Mouse (Mus musculus) kidney, embryonic 15.5 days (tissue): ENCODE measurements at regions not wholly inside any gene's neighbourhood (a gene's known extent, or its start where the extent isn't known, plus 50 kb on each side); places are given as distances from the start of the nearest gene placed in this dataset.

ENCODE experiments used
- ATAC-seq: fragments of 200-750 bp; cut with Nextera tagmentation; replicated peaks from 2 replicates; pipeline ENCODE4 v1.8.0; 2017; ENCODE audit warnings: moderate TSS enrichment; ENCODE audit not compliant: low FRiP score
- H3K27ac ChIP-seq: fragments of 300-500 bp; sonication (generic); 2 replicates; pipeline ENCODE4 v1.5.1; 2015; ENCODE audit warnings: mild to moderate bottlenecking, inconsistent platforms
- H3K27me3 ChIP-seq: fragments of 300-500 bp; sonication (generic); 2 replicates; pipeline ENCODE4 v1.6.1; 2015; ENCODE audit warnings: inconsistent platforms
- H3K36me3 ChIP-seq: fragments of 300-500 bp; sonication (generic); 2 replicates; pipeline ENCODE4 v1.6.1; 2015; ENCODE audit warnings: inconsistent platforms
- H3K4me1 ChIP-seq: fragments of 300-500 bp; sonication (generic); 2 replicates; pipeline ENCODE4 v1.6.1; 2015; ENCODE audit warnings: inconsistent platforms
- H3K4me2 ChIP-seq: fragments of 300-500 bp; sonication (generic); 2 replicates; pipeline ENCODE4 v1.6.1; 2015; ENCODE audit warnings: moderate library complexity, mild to moderate bottlenecking, inconsistent platforms
- H3K4me3 ChIP-seq: fragments of 300-500 bp; sonication (generic); replicated peaks from 2 replicates; pipeline ENCODE4 v1.5.1; 2015; ENCODE audit warnings: mild to moderate bottlenecking, inconsistent platforms
- H3K9ac ChIP-seq: fragments of 300-500 bp; sonication (generic); 2 replicates; pipeline ENCODE4 v1.6.1; 2015; ENCODE audit warnings: mild to moderate bottlenecking, inconsistent platforms
- H3K9me3 ChIP-seq: fragments of 300-500 bp; sonication (generic); replicated peaks from 2 replicates; pipeline ENCODE4 v1.6.1; 2016; ENCODE audit warnings: inconsistent platforms
- WGBS: fragments of 180-500 bp; shearing (Covaris S2); methylation state at CpG from one replicate; pipeline ENCODE4 v1.1.7; 2015; ENCODE audit warnings: mixed read lengths; 5-methylcytosine and 5-hydroxymethylcytosine counted together

- no peak overlapping the region for H3K4me3 ChIP-seq
- H3K27me3 ChIP-seq, result no peaks in the 10 kb centered on the region
- H3K9me3 ChIP-seq, result no peaks in the 10 kb centered on the region
- no peak for ATAC-seq
- H3K9ac ChIP-seq, result no peak overlapping the region
- H3K4me2 ChIP-seq, result no peak overlapping the region
- H3K4me1 ChIP-seq, result no peaks in the 10 kb centered on the region
- H3K36me3 ChIP-seq, result no peaks in the 10 kb centered on the region
- no peak overlapping the region for H3K27ac ChIP-seq
Measured at GRCm38 (mm10) chr8:6648083-6648482, 1542.9 kb upstream of the Slc10a2 start.

GRCm38 (mm10) chr8:6645287-6645957, 1540.3 kb upstream of the Slc10a2 start:
- no peaks in the 10 kb centered on the region for H3K36me3 ChIP-seq
- no peaks in the 10 kb centered on the region for H3K4me1 ChIP-seq
- no peaks in the 10 kb centered on the region for H3K9me3 ChIP-seq
- no peak for ATAC-seq
- 93% methylated on average over 5 of the region's 5 CpGs for WGBS
- no peak overlapping the region for H3K4me3 ChIP-seq
- H3K9ac ChIP-seq, result no peak overlapping the region
- no peaks in the 10 kb centered on the region for H3K27me3 ChIP-seq
- no peak overlapping the region for H3K27ac ChIP-seq
- H3K4me2 ChIP-seq, result no peak overlapping the region

- Histone ChIP-seq H3K4me2 (no peak overlapping the region), H3K9ac (no peak overlapping the region), H3K27ac (no peak overlapping the region), H3K4me1 (no peaks in the 10 kb centered on the region), H3K36me3 (no peaks in the 10 kb centered on the region), H3K9me3 (no peaks in the 10 kb centered on the region), H3K4me3 (no peak overlapping the region), H3K27me3 (no peaks in the 10 kb centered on the region)
- no peak for ATAC-seq
- WGBS, result 88% methylated on average over 2 of the region's 2 CpGs
Measured at GRCm38 (mm10) chr8:6644396-6644795, 1539.2 kb upstream of the Slc10a2 start.

GRCm38 (mm10) chr8:6627009-6627557, 1521.9 kb upstream of the Slc10a2 start:
- Histone ChIP-seq H3K9ac (no peak overlapping the region), H3K27ac (no peak overlapping the region), H3K4me2 (no peak overlapping the region), H3K9me3 (no peaks in the 10 kb centered on the region), H3K4me3 (no peak overlapping the region), H3K36me3 (no peaks in the 10 kb centered on the region), H3K27me3 (no peaks in the 10 kb centered on the region), H3K4me1 (no peaks in the 10 kb centered on the region)
- ATAC-seq, result no peak
- 65% methylated on average over 8 of the region's 8 CpGs for WGBS

GRCm38 (mm10) chr8:6608891-6609290, 1503.7 kb upstream of the Slc10a2 start:
- Histone ChIP-seq H3K9me3 (no peaks in the 10 kb centered on the region), H3K4me2 (no peak overlapping the region)
- WGBS, result 75% methylated on average over 2 of the region's 2 CpGs

GRCm38 (mm10) chr8:6606854-6607535, 1501.8 kb upstream of the Slc10a2 start:
- ATAC-seq, result no peak

More at GRCm38 (mm10) chr8:6608891-6609290, 1503.7 kb upstream of the Slc10a2 start:
- Histone ChIP-seq H3K27me3 (no peaks in the 10 kb centered on the region), H3K4me1 (no peaks in the 10 kb centered on the region), H3K9ac (no peak overlapping the region), H3K27ac (no peak overlapping the region), H3K4me3 (no peak overlapping the region), H3K36me3 (no peaks in the 10 kb centered on the region)
- no peak for ATAC-seq

GRCm38 (mm10) chr8:6604232-6604804, 1499.2 kb upstream of the Slc10a2 start:
- ATAC-seq, result no peak
- no peaks in the 10 kb centered on the region for H3K36me3 ChIP-seq
- 80% methylated on average over 5 of the region's 5 CpGs for WGBS
- H3K4me1 ChIP-seq, result no peaks in the 10 kb centered on the region
- H3K4me2 ChIP-seq, result no peak overlapping the region
- no peak overlapping the region for H3K27ac ChIP-seq
- no peaks in the 10 kb centered on the region for H3K9me3 ChIP-seq
- no peak overlapping the region for H3K9ac ChIP-seq
- H3K27me3 ChIP-seq, result no peaks in the 10 kb centered on the region
- no peak overlapping the region for H3K4me3 ChIP-seq

More at GRCm38 (mm10) chr8:6606854-6607535, 1501.8 kb upstream of the Slc10a2 start:
- Histone ChIP-seq H3K9ac (no peak overlapping the region), H3K4me2 (no peak overlapping the region), H3K9me3 (no peaks in the 10 kb centered on the region), H3K4me1 (no peaks in the 10 kb centered on the region), H3K27me3 (no peaks in the 10 kb centered on the region), H3K4me3 (no peak overlapping the region), H3K36me3 (no peaks in the 10 kb centered on the region), H3K27ac (no peak overlapping the region)
- WGBS, result 35% methylated on average over 9 of the region's 9 CpGs

- Histone ChIP-seq H3K9me3 (no peaks in the 10 kb centered on the region), H3K36me3 (no peaks in the 10 kb centered on the region), H3K27ac (no peak overlapping the region), H3K4me1 (no peaks in the 10 kb centered on the region), H3K27me3 (no peaks in the 10 kb centered on the region), H3K4me3 (no peak overlapping the region), H3K4me2 (no peak overlapping the region), H3K9ac (no peak overlapping the region)
- no peak for ATAC-seq
Measured at GRCm38 (mm10) chr8:6590146-6590545, 1485.0 kb upstream of the Slc10a2 start.

GRCm38 (mm10) chr8:6583337-6584096, 1478.4 kb upstream of the Slc10a2 start:
- Histone ChIP-seq H3K27me3 (no peaks in the 10 kb centered on the region), H3K9me3 (no peaks in the 10 kb centered on the region), H3K27ac (no peak overlapping the region), H3K4me3 (no peak overlapping the region), H3K9ac (no peak overlapping the region), H3K36me3 (no peaks in the 10 kb centered on the region), H3K4me1 (no peaks in the 10 kb centered on the region), H3K4me2 (no peak overlapping the region)
- no peak for ATAC-seq
- 89% methylated on average over 6 of the region's 6 CpGs for WGBS

- no peak for ATAC-seq
- Histone ChIP-seq H3K9me3 (no peaks in the 10 kb centered on the region), H3K4me2 (no peak overlapping the region), H3K4me1 (no peaks in the 10 kb centered on the region), H3K27me3 (no peaks in the 10 kb centered on the region), H3K9ac (no peak overlapping the region), H3K36me3 (no peaks in the 10 kb centered on the region), H3K27ac (no peak overlapping the region), H3K4me3 (no peak overlapping the region)
- WGBS, result 94% methylated on average over 3 of the region's 3 CpGs
Measured at GRCm38 (mm10) chr8:6582732-6583131, 1477.6 kb upstream of the Slc10a2 start.

GRCm38 (mm10) chr8:6577868-6578634, 1472.9 kb upstream of the Slc10a2 start:
- Histone ChIP-seq H3K9me3 (no peaks in the 10 kb centered on the region), H3K4me3 (no peak overlapping the region), H3K4me2 (no peak overlapping the region), H3K4me1 (no peaks in the 10 kb centered on the region), H3K36me3 (no peaks in the 10 kb centered on the region), H3K27me3 (no peaks in the 10 kb centered on the region), H3K27ac (no peak overlapping the region), H3K9ac (no peak overlapping the region)
- ATAC-seq, result no peak
- 73% methylated on average over 4 of the region's 4 CpGs for WGBS
